Mouse (Mus musculus) cerebellum, adult 2 months (tissue): Measurements from ENCODE around the gene Nav3.

Experiments used
- CTCF ChIP-seq: fragments of 200-500 bp; IDR thresholded peaks from 2 replicates; pipeline ENCODE4 v1.5.1; 2011; ENCODE audit warnings: low read depth, mild to moderate bottlenecking, control low read depth, low read length, moderate library complexity, borderline replicate concordance; ENCODE audit not compliant: insufficient read depth
- POLR2A ChIP-seq: fragments of 200-500 bp; IDR thresholded peaks from 2 replicates; pipeline ENCODE4 v1.6.1; 2011; ENCODE audit warnings: low read length, control low read depth, borderline replicate concordance; ENCODE audit not compliant: insufficient read depth

- TF ChIP-seq CTCF (no peak), POLR2A (no peak)
Observed at GRCm38 (mm10) chr10:110103255-110103654, 352.7 kb downstream of the Nav3 start.
